Mouse (Mus musculus): ENCODE data around the gene Pde6h. TPM values are rescaled to one million over a fixed set of nuclear protein-coding genes. Genes with fewer than 3 reads are reported as not detected.

Pde6h gene
- total and polyA plus RNA-seq, 3 experiments = 0.04 to 0.30 TPM; not detected in 1

GRCm38 (mm10) chr6:136999707-137000446 is 76.2 kb downstream of the Pde6h start:
- Histone ChIP-seq H3K4me3 (replicated peaks in 1 of 3; ENCODE audit: low read depth in 2 of 3, low read length in 2 of 3, poor library complexity in 1 of 3) (no peak overlapping the region), H3K4me2 (ENCODE audit: insufficient read depth, low read depth, poor library complexity, severe bottlenecking) (no peak overlapping the region), H3K9ac (ENCODE audit: insufficient read depth, low read depth) (no peak overlapping the region), H3K27ac (ENCODE audit: insufficient read depth, low read depth) (no peak overlapping the region), H3K4me1 (ENCODE audit: control insufficient read depth in 1 of 2, insufficient read depth in 2 of 2) (peaks cover 4 to 6% of the 10 kb centered on the region in 2 experiments; a peak in 3 of 4 replicates), H3K27me3 (replicated peaks) (no peaks in the 10 kb centered on the region), H3K36me3 (replicated peaks in 1 of 2; ENCODE audit: control insufficient read depth in 1 of 2, insufficient read depth in 1 of 2, low read length in 1 of 2) (no peaks in the 10 kb centered on the region), H3K79me2 (replicated peaks; ENCODE audit: control insufficient read depth, extremely low read depth, insufficient read depth, poor library complexity, severe bottlenecking) (no peaks in the 10 kb centered on the region), H3K9me3 (replicated peaks; ENCODE audit: low read length) (peaks cover 3% of the 10 kb centered on the region)
- in situ Hi-C loops (cut with MboI; ENCODE audit: low pct_ligation_motif_present, low pct_unique_long_range_greater_than_20kb, low sequenced_read_pairs) = loop anchor here (25.0 kb wide), 1 partner anchor 563 kb away; no protein-coding TSS in a partner anchor
- TF ChIP-seq KAT2A (IDR thresholded peaks at IDR 0.05; ENCODE audit: insufficient replicate concordance, low read length) = no peak
- TF ChIP-seq CTCF (conservative IDR thresholded peaks at IDR 0.05 in 1 of 2, IDR thresholded peaks at IDR 0.05 in 1 of 2; ENCODE audit: low read depth in 2 of 2, low read length in 2 of 2) = peak; percentile 58 to 61
- dilution Hi-C loops (cut with MboI; ENCODE audit: extremely low pct_ligation_motif_present, extremely low pct_unique_long_range_greater_than_20kb, low sequenced_read_pairs) = loop anchor here (25.0 kb wide), 1 partner anchor 138 kb away; the partner anchor contains the start of gene Art4
- DNase-seq (ENCODE audit: extremely low read depth) = peak; percentile 28

DNA sequence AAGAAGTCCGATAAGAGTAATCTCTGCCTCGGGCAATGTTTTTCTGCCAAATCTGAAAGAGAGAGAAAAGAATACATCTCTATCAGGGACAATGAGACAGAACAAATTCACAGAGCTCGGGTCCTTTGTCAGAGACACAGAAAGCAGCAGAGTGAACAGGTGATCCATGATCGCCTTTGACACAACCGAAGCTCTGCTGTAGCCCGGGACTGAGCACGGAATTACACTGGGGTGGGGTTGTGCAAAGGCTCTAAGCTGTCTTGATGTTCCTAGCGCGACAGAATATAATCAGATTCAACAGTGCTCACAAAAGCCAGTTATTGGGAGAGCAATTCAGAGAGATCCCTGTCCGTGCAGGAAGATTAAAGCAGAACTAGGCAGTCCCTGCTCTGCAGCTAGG is 77.1 kb downstream of the Pde6h start:
- peaks cover 4 to 6% of the 10 kb centered on the region in 2 experiments; a peak in 3 of 4 replicates for H3K4me1 ChIP-seq (ENCODE audit: control insufficient read depth in 1 of 2, insufficient read depth in 2 of 2)
- H3K27me3 ChIP-seq (replicated peaks) = no peaks in the 10 kb centered on the region
- no peak overlapping the region for H3K4me2 ChIP-seq (ENCODE audit: insufficient read depth, low read depth, poor library complexity, severe bottlenecking)
- H3K79me2 ChIP-seq (replicated peaks; ENCODE audit: control insufficient read depth, extremely low read depth, insufficient read depth, poor library complexity, severe bottlenecking) = no peaks in the 10 kb centered on the region
- H3K4me3 ChIP-seq (replicated peaks in 1 of 3; ENCODE audit: low read depth in 2 of 3, low read length in 2 of 3, poor library complexity in 1 of 3) = no peak overlapping the region
- H3K36me3 ChIP-seq (replicated peaks in 1 of 2; ENCODE audit: control insufficient read depth in 1 of 2, insufficient read depth in 1 of 2, low read length in 1 of 2) = no peaks in the 10 kb centered on the region
- in situ Hi-C loops (cut with MboI; ENCODE audit: low pct_ligation_motif_present, low pct_unique_long_range_greater_than_20kb, low sequenced_read_pairs) = no loop called here
- TF ChIP-seq SMC3 (IDR thresholded peaks at IDR 0.05; ENCODE audit: low read depth, low read length) = no peak
- TF ChIP-seq EP300 (IDR thresholded peaks at IDR 0.05; ENCODE audit: low read length) = no peak
- TF ChIP-seq ZC3H11A (IDR thresholded peaks at IDR 0.05; ENCODE audit: low read depth, low read length) = no peak
- no peak for TF ChIP-seq USF1 (IDR thresholded peaks at IDR 0.05; ENCODE audit: low read depth, low read length)
- TF ChIP-seq MAZ (IDR thresholded peaks at IDR 0.05; ENCODE audit: low read depth, low read length) = no peak
- no peak for TF ChIP-seq MYC (IDR thresholded peaks at IDR 0.05; ENCODE audit: low read depth, low read length)
- no peak for TF ChIP-seq RCOR1 (conservative IDR thresholded peaks at IDR 0.05; ENCODE audit: low read depth, low read length)
- TF ChIP-seq MXI1 (IDR thresholded peaks at IDR 0.05; ENCODE audit: low read depth, low read length) = no peak
- TF ChIP-seq NRF1 (IDR thresholded peaks at IDR 0.05; ENCODE audit: low read depth, low read length) = no peak
- TF ChIP-seq CTCF (conservative IDR thresholded peaks at IDR 0.05 in 1 of 2, IDR thresholded peaks at IDR 0.05 in 1 of 2; ENCODE audit: low read depth in 2 of 2, low read length in 2 of 2) = no peak
- TF ChIP-seq ETS1 (conservative IDR thresholded peaks at IDR 0.05; ENCODE audit: low read depth, low read length) = no peak
- no peak for TF ChIP-seq KAT2A (IDR thresholded peaks at IDR 0.05; ENCODE audit: insufficient replicate concordance, low read length)
- TF ChIP-seq ZNF384 (IDR thresholded peaks at IDR 0.05; ENCODE audit: low read depth, low read length) = no peak
- TF ChIP-seq SIN3A (IDR thresholded peaks at IDR 0.05; ENCODE audit: low read length) = no peak
- TF ChIP-seq POLR2AphosphoS2 (IDR thresholded peaks at IDR 0.05; ENCODE audit: low read depth, low read length) = no peak
- H3K9ac ChIP-seq (ENCODE audit: insufficient read depth, low read depth) = no peak overlapping the region
- H3K9me3 ChIP-seq (replicated peaks; ENCODE audit: low read length) = peaks cover 3% of the 10 kb centered on the region
- dilution Hi-C loops (cut with MboI; ENCODE audit: extremely low pct_ligation_motif_present, extremely low pct_unique_long_range_greater_than_20kb, low sequenced_read_pairs) = no loop called here
- DNase-seq (ENCODE audit: extremely low read depth) = no peak
- no peak overlapping the region for H3K27ac ChIP-seq (ENCODE audit: insufficient read depth, low read depth)
